Mouse (Mus musculus) liver, embryonic 11.5 days (tissue): ENCODE measurements at regions not wholly inside any gene's neighbourhood (a gene's known extent, or its start where the extent isn't known, plus 50 kb on each side); places are given as distances from the start of the nearest gene placed in this dataset.

Experiments used
- ATAC-seq: fragments of 200-750 bp; cut with Nextera tagmentation; replicated peaks from 2 replicates; pipeline ENCODE4 v1.8.0; 2017; ENCODE audit warnings: moderate number of reproducible peaks, mild to moderate bottlenecking, moderate TSS enrichment, moderate library complexity; ENCODE audit not compliant: low FRiP score
- DNase-seq: peaks from one replicate; pipeline ENCODE4 v3.0.0-alpha.2; 2017; ENCODE audit warnings: low spot score
- H3K27ac ChIP-seq: fragments of 300-500 bp; sonication (generic); 2 replicates; pipeline ENCODE4 v1.5.1; 2014; ENCODE audit warnings: mild to moderate bottlenecking, low read depth, low read length, control low read depth
- H3K27me3 ChIP-seq: fragments of 300-500 bp; sonication (generic); replicated peaks from 2 replicates; pipeline ENCODE4 v1.6.1; 2014; ENCODE audit warnings: low read length, mixed read lengths; ENCODE audit not compliant: control insufficient read depth, insufficient read depth
- H3K36me3 ChIP-seq: fragments of 300-500 bp; sonication (generic); 2 replicates; pipeline ENCODE4 v1.6.1; 2014; ENCODE audit warnings: mild to moderate bottlenecking, low read length, moderate library complexity, mixed read lengths; ENCODE audit not compliant: control insufficient read depth, insufficient read depth
- H3K4me1 ChIP-seq: fragments of 300-500 bp; sonication (generic); replicated peaks from 2 replicates; pipeline ENCODE4 v1.6.1; 2014; ENCODE audit warnings: low read length, mixed read lengths; ENCODE audit not compliant: control insufficient read depth, insufficient read depth
- H3K4me2 ChIP-seq: fragments of 300-500 bp; sonication (generic); 2 replicates; pipeline ENCODE4 v1.6.1; 2014; ENCODE audit warnings: mild to moderate bottlenecking, control low read depth, moderate library complexity
- H3K4me3 ChIP-seq: fragments of 300-500 bp; sonication (generic); 2 replicates; pipeline ENCODE4 v1.5.1; 2014; ENCODE audit warnings: low read depth, low read length, control low read depth
- H3K9ac ChIP-seq: fragments of 300-500 bp; sonication (generic); 2 replicates; pipeline ENCODE4 v1.6.1; 2014; ENCODE audit warnings: low read depth, low read length, control low read depth
- H3K9me3 ChIP-seq: fragments of 300-500 bp; sonication (generic); 2 replicates; pipeline ENCODE4 v1.6.1; 2016; ENCODE audit warnings: low read length, inconsistent platforms, mixed read lengths; ENCODE audit not compliant: control insufficient read depth
- WGBS: fragments of 180-500 bp; shearing (Covaris S2); extraction: QIAGEN DNeasy Blood & Tissue Kit; methylation state at CpG from one replicate; pipeline ENCODE4 v1.1.7; 2014; 5-methylcytosine and 5-hydroxymethylcytosine counted together

DNA sequence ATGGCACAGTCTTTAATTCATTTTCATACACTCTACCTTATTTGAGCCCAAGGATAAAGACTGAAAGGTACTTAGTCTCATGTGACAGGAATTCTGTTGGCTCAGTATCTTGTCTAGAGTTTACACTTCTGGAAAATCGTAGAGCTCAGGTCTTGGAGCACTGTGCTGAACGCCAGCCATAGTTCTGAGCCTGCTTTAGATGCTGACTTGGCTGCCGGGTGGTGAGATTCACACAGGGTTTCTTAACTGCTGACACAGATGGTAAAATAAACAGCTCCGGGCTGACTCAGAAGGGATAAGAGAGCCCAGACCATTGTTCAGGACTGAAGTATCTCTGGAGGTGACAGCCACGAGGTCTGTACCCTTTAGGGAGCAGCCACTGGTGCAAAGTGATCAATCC lies 257.0 kb downstream of the Gm10260 start:
- H3K4me2 ChIP-seq, result no peak overlapping the region
- no peaks in the 10 kb centered on the region for H3K9me3 ChIP-seq
- ATAC-seq (no peak), DNase-seq (no peak)
- H3K4me3 ChIP-seq, result no peak overlapping the region
- H3K9ac ChIP-seq, result no peak overlapping the region
- 51% methylated on average over 5 of the region's 5 CpGs for WGBS
- no peaks in the 10 kb centered on the region for H3K36me3 ChIP-seq
- H3K27ac ChIP-seq, result no peak overlapping the region
- no peaks in the 10 kb centered on the region for H3K4me1 ChIP-seq
- H3K27me3 ChIP-seq, result no peaks in the 10 kb centered on the region

DNA sequence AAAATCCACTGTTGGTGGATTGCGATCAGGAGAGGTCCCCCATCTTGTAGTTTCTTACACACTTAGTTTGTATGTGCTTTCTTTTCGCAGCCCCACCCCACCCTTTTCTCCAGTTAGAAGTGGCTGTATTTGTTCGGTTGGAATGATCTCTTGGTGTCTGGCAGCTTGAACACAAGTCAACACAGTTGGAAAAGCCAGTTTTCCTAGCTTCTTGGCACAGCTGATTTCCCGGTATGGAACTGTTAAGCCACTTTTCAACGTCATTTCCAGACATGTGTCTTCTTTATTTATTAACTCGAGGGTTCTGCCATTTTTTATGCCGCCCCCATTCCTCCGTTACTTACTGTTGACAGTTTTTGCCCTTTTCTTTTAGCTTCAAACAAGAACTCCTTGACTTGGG lies 259.2 kb downstream of the Enc1 start:
- H3K4me2 ChIP-seq, result no peak overlapping the region
- ATAC-seq (no peak), DNase-seq (no peak)
- no peaks in the 10 kb centered on the region for H3K36me3 ChIP-seq
- H3K27me3 ChIP-seq, result no peaks in the 10 kb centered on the region
- WGBS, result 88% methylated on average over 8 of the region's 8 CpGs
- H3K4me3 ChIP-seq, result no peak overlapping the region
- H3K9me3 ChIP-seq, result no peaks in the 10 kb centered on the region
- H3K27ac ChIP-seq, result no peak overlapping the region
- no peak overlapping the region for H3K9ac ChIP-seq
- H3K4me1 ChIP-seq, result no peaks in the 10 kb centered on the region

DNA sequence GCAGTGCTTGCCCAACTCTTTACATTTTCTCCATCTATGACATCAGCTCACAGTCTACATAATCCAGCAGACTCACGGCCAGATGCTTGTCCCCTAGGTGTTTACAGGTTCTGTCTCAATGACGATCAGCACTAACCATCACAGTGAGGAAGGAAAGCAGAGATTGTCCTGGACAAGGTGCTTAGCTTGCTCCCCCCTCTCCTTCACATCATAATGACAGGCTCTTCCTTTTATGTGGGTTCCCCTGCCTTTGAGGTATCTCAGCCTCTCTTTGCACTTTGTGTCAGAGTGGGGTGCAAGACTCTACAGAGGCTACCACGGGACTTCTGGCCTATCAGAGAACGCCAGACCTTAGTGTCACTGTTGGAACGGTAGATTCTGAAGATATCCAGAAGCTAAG lies 258.1 kb downstream of the Enc1 start:
- 58% methylated on average over 5 of the region's 5 CpGs for WGBS
- Histone ChIP-seq H3K9me3 (no peaks in the 10 kb centered on the region), H3K4me3 (no peak overlapping the region), H3K9ac (no peak overlapping the region), H3K36me3 (no peaks in the 10 kb centered on the region), H3K4me2 (no peak overlapping the region), H3K27me3 (no peaks in the 10 kb centered on the region), H3K27ac (no peak overlapping the region), H3K4me1 (no peaks in the 10 kb centered on the region)
- DNase-seq (no peak), ATAC-seq (no peak)

DNA sequence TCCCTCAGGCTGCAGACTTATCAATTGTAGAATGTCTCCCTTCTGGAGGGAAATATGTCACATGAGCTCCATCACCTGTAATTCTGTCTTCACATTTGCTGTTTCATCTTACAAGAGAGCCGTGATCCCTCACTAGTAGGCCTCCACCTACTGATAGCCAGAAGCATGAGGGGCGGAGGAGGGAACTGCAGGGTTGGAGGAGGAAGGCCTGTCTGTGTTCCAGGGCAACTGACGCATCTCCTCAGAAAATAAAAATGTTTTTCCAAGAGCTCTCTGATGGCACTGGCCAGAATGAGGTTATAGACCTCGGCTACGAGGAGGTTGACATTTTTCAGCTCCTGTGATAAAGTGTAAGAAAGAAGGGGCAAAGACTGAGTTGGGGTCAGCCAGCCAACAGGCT lies 257.0 kb downstream of the Enc1 start:
- no peak for ATAC-seq

GRCm38 (mm10) chr13:97494770-97495169 lies 253.9 kb downstream of the Enc1 start:
- DNase-seq (no peak), ATAC-seq (no peak)
- no peak overlapping the region for H3K27ac ChIP-seq
- no peak overlapping the region for H3K9ac ChIP-seq
- no peaks in the 10 kb centered on the region for H3K4me1 ChIP-seq
- H3K27me3 ChIP-seq, result no peaks in the 10 kb centered on the region
- H3K4me2 ChIP-seq, result no peak overlapping the region
- no peaks in the 10 kb centered on the region for H3K36me3 ChIP-seq
- no peaks in the 10 kb centered on the region for H3K9me3 ChIP-seq
- no peak overlapping the region for H3K4me3 ChIP-seq
- 79% methylated on average over 2 of the region's 2 CpGs for WGBS

More for the DNA sequence above, 257.0 kb downstream of the Enc1 start:
- Histone ChIP-seq H3K4me3 (no peak overlapping the region), H3K27ac (no peak overlapping the region), H3K36me3 (no peaks in the 10 kb centered on the region), H3K9ac (no peak overlapping the region), H3K4me1 (no peaks in the 10 kb centered on the region), H3K4me2 (no peak overlapping the region), H3K27me3 (no peaks in the 10 kb centered on the region), H3K9me3 (no peaks in the 10 kb centered on the region)
- WGBS, result 77% methylated on average over 5 of the region's 5 CpGs
- no peak for DNase-seq

DNA sequence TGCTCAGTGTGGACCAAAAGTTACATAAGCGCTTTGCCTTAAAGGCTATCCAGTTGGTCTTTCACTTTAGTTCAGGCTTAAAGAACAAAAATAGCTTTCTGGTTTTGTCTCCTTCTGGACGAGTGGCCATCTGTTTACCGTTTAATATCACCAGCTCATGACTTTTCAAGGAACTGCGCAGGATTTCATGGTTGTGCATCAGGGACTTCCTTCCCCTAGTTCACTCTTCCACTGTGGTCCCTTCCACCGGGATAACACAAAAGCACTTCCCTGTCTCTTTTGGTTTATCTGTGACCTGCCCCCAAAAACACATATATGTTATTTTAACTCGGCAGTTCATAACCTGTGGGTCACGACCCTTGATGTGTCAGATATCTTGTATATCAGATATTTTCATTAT lies 252.9 kb downstream of the Enc1 start:
- DNase-seq (no peak), ATAC-seq (no peak)
- H3K36me3 ChIP-seq, result no peaks in the 10 kb centered on the region
- no peak overlapping the region for H3K27ac ChIP-seq
- H3K4me1 ChIP-seq, result no peaks in the 10 kb centered on the region
- no peak overlapping the region for H3K4me3 ChIP-seq
- no peak overlapping the region for H3K4me2 ChIP-seq
- H3K27me3 ChIP-seq, result no peaks in the 10 kb centered on the region
- H3K9me3 ChIP-seq, result no peaks in the 10 kb centered on the region
- 75% methylated on average over 7 of the region's 7 CpGs for WGBS
- H3K9ac ChIP-seq, result no peak overlapping the region

- H3K4me1 ChIP-seq, result no peaks in the 10 kb centered on the region
- no peaks in the 10 kb centered on the region for H3K9me3 ChIP-seq
- ATAC-seq (no peak), DNase-seq (no peak)
- no peaks in the 10 kb centered on the region for H3K36me3 ChIP-seq
- no peak overlapping the region for H3K4me3 ChIP-seq
- H3K27me3 ChIP-seq, result no peaks in the 10 kb centered on the region
- H3K27ac ChIP-seq, result no peak overlapping the region
- no peak overlapping the region for H3K4me2 ChIP-seq
- H3K9ac ChIP-seq, result no peak overlapping the region
- WGBS, result 82% methylated on average over 17 of the region's 20 CpGs
Observed at GRCm38 (mm10) chr13:97492958-97493735, 252.2 kb downstream of the Enc1 start.

DNA sequence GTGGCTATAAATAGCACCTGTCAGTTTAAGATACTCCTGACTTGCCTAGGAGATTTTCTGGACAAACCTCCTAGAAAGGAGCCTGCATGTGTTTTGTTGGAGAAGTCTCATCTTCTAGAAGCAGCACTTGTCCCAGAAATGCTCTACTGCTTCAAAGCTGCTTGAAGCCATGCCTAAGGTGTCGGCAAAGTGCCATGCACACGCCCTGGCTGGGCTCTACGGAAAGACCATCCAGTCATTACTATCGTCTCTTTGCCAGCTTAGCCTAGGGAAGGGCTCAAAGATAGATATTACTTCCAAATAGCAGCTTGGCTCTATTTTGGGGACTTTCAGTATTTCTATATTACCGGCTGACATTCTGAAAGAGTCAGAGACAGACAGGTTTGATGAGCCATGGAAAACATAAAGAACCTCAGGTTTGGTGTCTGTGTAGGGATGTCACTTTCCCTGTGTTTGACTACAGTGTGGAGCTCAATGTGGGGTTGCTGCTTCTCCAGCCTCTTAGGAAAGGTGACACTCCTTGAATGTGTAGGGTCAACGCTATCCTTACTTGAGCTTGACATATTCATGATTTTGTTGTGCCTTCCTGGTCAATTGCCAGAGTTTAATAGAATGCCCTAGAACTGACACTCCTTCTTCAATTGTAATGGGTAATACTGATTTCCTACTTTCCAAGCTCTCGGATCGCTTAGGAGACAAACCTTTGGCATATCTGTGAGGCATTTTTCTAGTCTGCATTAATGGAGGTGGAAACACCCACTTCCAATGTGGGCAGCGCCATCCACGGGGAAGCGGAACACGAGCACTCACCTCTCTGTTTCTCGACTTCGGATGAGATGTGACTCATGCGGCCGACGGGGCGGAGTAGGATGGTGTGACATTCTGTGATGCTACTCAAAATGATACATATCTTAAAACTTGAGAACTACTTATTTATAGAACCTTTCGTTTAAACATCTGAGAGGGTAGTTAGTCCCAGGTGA lies 251.3 kb downstream of the Enc1 start:
- 92% methylated on average over 19 of the region's 19 CpGs for WGBS

More for the DNA sequence above, 251.3 kb downstream of the Enc1 start:
- Histone ChIP-seq H3K4me2 (no peak overlapping the region), H3K9me3 (no peaks in the 10 kb centered on the region), H3K36me3 (no peaks in the 10 kb centered on the region), H3K9ac (no peak overlapping the region), H3K27ac (no peak overlapping the region), H3K27me3 (no peaks in the 10 kb centered on the region), H3K4me1 (no peaks in the 10 kb centered on the region), H3K4me3 (no peak overlapping the region)
- ATAC-seq (no peak), DNase-seq (no peak)
